Mouse (Mus musculus) WW6 (cell line): ENCODE results near the gene Ror1.

ENCODE experiments used
- DNase-seq: peaks from one replicate; pipeline ENCODE4 v3.0.0-alpha.2; 2013; ENCODE audit warnings: low read depth, low spot score

Ror1 gene

DNA sequence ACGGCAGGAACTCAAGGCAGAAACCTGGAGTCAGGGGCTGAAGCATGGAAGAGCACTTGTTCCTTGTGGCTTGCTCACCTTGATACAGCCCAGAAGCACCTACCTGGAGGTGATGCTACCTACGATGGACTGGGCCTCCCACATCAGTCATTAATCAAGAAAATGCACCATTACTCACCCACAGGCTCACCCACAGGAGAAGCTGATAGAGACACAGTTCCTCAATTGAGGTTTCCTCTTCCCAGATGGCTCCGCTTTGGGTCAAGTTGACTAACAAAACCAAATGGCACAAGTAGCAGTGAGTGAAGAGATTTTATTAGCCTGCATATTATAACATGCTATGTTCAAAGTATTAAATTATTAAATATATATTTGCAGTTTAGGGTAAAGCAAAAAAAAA is 392.9 kb downstream of the Ror1 start:
- no peak for DNase-seq
